Mouse (Mus musculus) heart, embryonic 13.5 days (tissue): ENCODE data around the gene Vmn2r107. TPM values are rescaled to one million over a fixed set of nuclear protein-coding genes. Genes with fewer than 3 reads are reported as not detected.

Source experiments
- ATAC-seq: fragments of 200-750 bp; cut with Nextera tagmentation; 2 replicates; pipeline ENCODE4 v1.8.0; 2017; ENCODE audit warnings: moderate TSS enrichment; ENCODE audit not compliant: insufficient number of reproducible peaks, low FRiP score, low TSS enrichment; ENCODE audit errors: extremely low read depth
- H3K27ac ChIP-seq: fragments of 300-500 bp; sonication (generic); replicated peaks from 2 replicates; pipeline ENCODE4 v1.5.1; 2015; ENCODE audit warnings: moderate library complexity, mild to moderate bottlenecking, inconsistent platforms
- H3K27me3 ChIP-seq: fragments of 300-500 bp; sonication (generic); replicated peaks from 2 replicates; pipeline ENCODE4 v1.6.1; 2015; ENCODE audit warnings: mild to moderate bottlenecking, inconsistent platforms
- H3K36me3 ChIP-seq: fragments of 300-500 bp; sonication (generic); 2 replicates; pipeline ENCODE4 v1.6.1; 2015; ENCODE audit warnings: mild to moderate bottlenecking, inconsistent platforms
- H3K4me1 ChIP-seq: fragments of 300-500 bp; sonication (generic); 2 replicates; pipeline ENCODE4 v1.6.1; 2015; ENCODE audit warnings: inconsistent platforms
- H3K4me2 ChIP-seq: fragments of 300-500 bp; sonication (generic); 2 replicates; pipeline ENCODE4 v1.6.1; 2015; ENCODE audit warnings: inconsistent platforms, mild to moderate bottlenecking, moderate library complexity
- H3K4me3 ChIP-seq: fragments of 300-500 bp; sonication (generic); 2 replicates; pipeline ENCODE4 v1.5.1; 2015; ENCODE audit warnings: moderate library complexity, mild to moderate bottlenecking, inconsistent platforms
- H3K9ac ChIP-seq: fragments of 300-500 bp; sonication (generic); 2 replicates; pipeline ENCODE4 v1.6.1; 2015; ENCODE audit warnings: inconsistent platforms, mild to moderate bottlenecking, moderate library complexity
- H3K9me3 ChIP-seq: fragments of 300-500 bp; sonication (generic); 2 replicates; pipeline ENCODE4 v1.6.1; 2016; ENCODE audit warnings: inconsistent platforms
- WGBS: fragments of 180-500 bp; shearing (Covaris S2); methylation state at CpG from one replicate; pipeline ENCODE4 v1.1.7; 2015; ENCODE audit warnings: mixed read lengths; 5-methylcytosine and 5-hydroxymethylcytosine counted together
- polyA plus RNA-seq: library from polyadenylated mRNA; unstranded; fragments of >200 nt; fragmentation: Nextera tagmentation; extraction: Ambion mirVana; gene quantifications from 2 replicates; pipeline ENCODE4 v1.2.1, GENCODE M21; 2015

Gene Vmn2r107
- not detected in 2 replicates for polyA plus RNA-seq

DNA sequence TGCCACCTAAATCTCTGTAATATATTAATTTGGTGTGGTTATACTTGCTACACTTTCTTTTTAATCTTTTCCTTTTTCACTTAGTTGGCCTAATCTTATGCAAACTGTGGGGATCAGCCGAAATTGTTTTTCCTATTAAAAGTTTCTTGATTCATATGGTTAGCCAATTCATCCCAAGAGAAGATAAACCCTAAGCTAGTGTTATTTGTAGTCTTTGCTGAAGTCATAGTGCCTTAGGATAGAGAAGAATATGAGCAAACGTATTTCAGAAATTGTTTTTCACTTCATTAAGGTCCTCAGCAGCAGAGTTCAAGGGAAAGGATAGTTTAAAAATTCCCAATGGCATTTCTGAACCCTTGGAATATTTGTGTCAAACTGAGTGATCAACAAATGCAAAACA, at the start of gene Vmn2r107:
Gene Vmn2r107, plus strand, starts transcription at position 301 of the 400 bp plus-strand sequence.
- Histone ChIP-seq H3K9me3 (no peaks in the 10 kb centered on the region), H3K27ac (no peak within 1 kb of the TSS), H3K4me3 (no peak within 1 kb of the TSS), H3K4me2 (no peak within 1 kb of the TSS), H3K27me3 (no peaks in the 10 kb centered on the region), H3K4me1 (no peaks in the 10 kb centered on the region), H3K9ac (no peak within 1 kb of the TSS), H3K36me3 (no peaks in the 10 kb centered on the region)
- no peak for ATAC-seq
- 38% methylated on average over 2 of the region's 2 CpGs for WGBS

GRCm38 (mm10) chr17:20305790-20306189, 39.3 kb upstream of the Vmn2r107 start:
- Histone ChIP-seq H3K36me3 (no peaks in the 10 kb centered on the region), H3K27me3 (no peaks in the 10 kb centered on the region), H3K4me2 (no peak overlapping the region), H3K9me3 (no peaks in the 10 kb centered on the region), H3K4me1 (no peaks in the 10 kb centered on the region), H3K9ac (no peak overlapping the region), H3K27ac (no peak overlapping the region), H3K4me3 (no peak overlapping the region)
- WGBS = 78% methylated on average over 1 of the region's 1 CpGs
- ATAC-seq = no peak

DNA sequence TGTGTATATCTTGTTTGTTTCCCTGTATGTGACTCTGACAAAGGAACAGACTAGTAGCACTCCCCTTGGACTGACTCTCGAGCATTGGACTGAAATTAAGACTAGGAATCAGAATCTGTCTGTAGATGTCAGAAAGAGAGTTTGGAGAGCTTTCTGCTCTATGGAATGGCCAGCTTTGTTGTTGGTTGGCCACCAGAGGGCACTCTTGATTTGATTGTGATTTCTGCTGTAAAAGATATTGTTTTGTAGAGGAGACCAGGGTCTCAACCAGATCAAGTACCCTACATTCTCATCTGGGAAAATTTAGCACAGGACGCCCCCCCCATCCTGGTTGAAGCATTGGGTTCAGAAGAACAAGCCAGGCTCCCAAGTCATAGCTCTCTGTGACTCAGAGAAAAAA, 54.1 kb downstream of the Vmn2r107 start:
- Histone ChIP-seq H3K27me3 (no peaks in the 10 kb centered on the region), H3K9ac (no peak overlapping the region), H3K4me2 (no peak overlapping the region), H3K9me3 (peaks cover 45% of the 10 kb centered on the region), H3K4me3 (no peak overlapping the region), H3K4me1 (no peaks in the 10 kb centered on the region), H3K27ac (no peak overlapping the region), H3K36me3 (no peaks in the 10 kb centered on the region)
- ATAC-seq = no peak
- WGBS = 30% methylated on average over 2 of the region's 2 CpGs

- no peaks in the 10 kb centered on the region for H3K36me3 ChIP-seq
- no peak within 1 kb of the TSS for H3K4me2 ChIP-seq
- peaks cover 14% of the 10 kb centered on the region; the same call in 1 of the 2 replicates for H3K9me3 ChIP-seq
- no peak within 1 kb of the TSS for H3K9ac ChIP-seq
- no peak for ATAC-seq
- no peaks in the 10 kb centered on the region for H3K27me3 ChIP-seq
- no peak within 1 kb of the TSS for H3K4me3 ChIP-seq
- WGBS = 12% methylated on average over 1 of the region's 1 CpGs
- H3K4me1 ChIP-seq = no peaks in the 10 kb centered on the region
- no peak within 1 kb of the TSS for H3K27ac ChIP-seq
Observed at GRCm38 (mm10) chr17:20413846-20414245, 68.8 kb downstream of the Vmn2r107 start, which contains the start of gene Vmn1r224. Gene Vmn1r224, plus strand, starts transcription at chr17:20414146.

Other genes starting within 250 kb of the Vmn2r107 start
- not detected in 2 replicates for gene Fpr-rs7, start 231.0 kb upstream of the Vmn2r107 start, polyA plus RNA-seq
- gene Fpr-rs6, start 162.1 kb upstream of the Vmn2r107 start, polyA plus RNA-seq = not detected in 2 replicates
- gene Vmn2r105, start 110.2 kb upstream of the Vmn2r107 start, polyA plus RNA-seq = not detected in 2 replicates
- not detected in 2 replicates for gene Vmn2r106, start 59.7 kb upstream of the Vmn2r107 start, polyA plus RNA-seq
- not detected in 2 replicates for gene Vmn1r224, start 68.9 kb downstream of the Vmn2r107 start, polyA plus RNA-seq
- not detected in 2 replicates for gene Vmn2r108, start 136.1 kb downstream of the Vmn2r107 start, polyA plus RNA-seq
- gene Vmn1r225, start 152.9 kb downstream of the Vmn2r107 start, polyA plus RNA-seq = not detected in 2 replicates
- not detected in 2 replicates for gene Vmn2r109, start 219.5 kb downstream of the Vmn2r107 start, polyA plus RNA-seq